Mouse (Mus musculus) testis, adult 2 months (tissue): Measurements from ENCODE around the gene Pck1.

ENCODE experiments used
- CTCF ChIP-seq: fragments of 200-500 bp; IDR thresholded peaks from 2 replicates; pipeline ENCODE4 v1.5.1; 2012; ENCODE audit warnings: low read depth, mild to moderate bottlenecking, inconsistent platforms, low read length, moderate library complexity; ENCODE audit not compliant: control insufficient read depth, insufficient read depth, insufficient replicate concordance
- POLR2A ChIP-seq: fragments of 200-500 bp; IDR thresholded peaks from 2 replicates; pipeline ENCODE4 v1.6.1; 2012; ENCODE audit warnings: low read depth, mild to moderate bottlenecking, inconsistent platforms, low read length, moderate library complexity; ENCODE audit not compliant: control insufficient read depth

DNA sequence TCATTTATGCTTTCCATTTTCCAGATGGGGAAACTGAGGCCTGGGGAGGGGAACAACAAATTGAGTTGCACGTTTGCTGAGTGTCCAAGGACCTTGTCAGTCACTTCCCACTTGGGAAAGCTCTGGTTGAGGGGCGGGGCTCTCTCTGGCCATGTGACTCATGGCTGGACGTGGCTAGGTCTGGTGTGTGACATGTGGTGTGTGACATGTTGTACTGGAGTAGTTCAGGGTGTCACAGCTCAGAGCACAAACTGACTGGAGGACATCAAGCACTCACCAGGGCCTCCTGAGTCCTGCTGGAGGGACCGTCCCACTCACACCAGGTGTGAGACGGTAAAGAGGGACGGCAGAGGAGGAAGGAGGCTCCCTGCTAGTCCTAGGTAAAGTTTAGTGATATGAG, 32.4 kb downstream of the Pck1 start:
- no peak for TF ChIP-seq CTCF
- TF ChIP-seq POLR2A: no peak
